Mouse (Mus musculus): ENCODE results near the gene Igf2r. TPM values are rescaled to one million over a fixed set of nuclear protein-coding genes. Genes with fewer than 3 reads are reported as not detected.
A peak's percentile ranks its signal among the peaks of the same experiment; 100 is the strongest.

Gene Igf2r
- total RNA-seq, 2 experiments from 2014 or later: 26.9 to 27.0 TPM

- DNase-seq (ENCODE audit: low spot score in 2 of 2): no peak
Observed at GRCm38 (mm10) chr17:12721118-12721886, 48.2 kb downstream of the Igf2r start.

GRCm38 (mm10) chr17:12718251-12718650 lies 51.2 kb downstream of the Igf2r start:
- DNase-seq (ENCODE audit: low spot score in 2 of 2): no peak

- DNase-seq (ENCODE audit: low spot score in 2 of 2): no peak
Observed at GRCm38 (mm10) chr17:12717445-12717844, 52.0 kb downstream of the Igf2r start.

DNA sequence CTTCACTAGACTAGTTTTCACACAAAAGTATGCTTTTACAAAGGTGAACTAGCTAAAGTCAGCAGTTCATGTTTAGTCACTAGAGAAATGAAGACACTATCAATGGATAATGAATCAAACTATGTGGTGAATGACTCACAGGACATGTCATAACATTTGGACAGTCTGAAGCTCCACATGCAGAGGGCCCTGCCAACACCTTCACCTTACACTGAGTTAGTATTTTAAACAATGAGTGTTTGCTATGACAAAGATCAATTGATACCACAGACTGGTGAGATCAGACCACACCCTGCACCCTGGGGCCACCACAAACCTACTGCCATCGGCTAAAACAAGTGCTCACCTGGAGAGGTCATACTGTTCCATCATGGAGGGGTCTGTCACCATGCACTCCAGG lies 54.4 kb downstream of the Igf2r start:
- DNase-seq (ENCODE audit: low spot score in 2 of 2): no peak

- no peak for DNase-seq (ENCODE audit: low spot score in 2 of 2)
Observed at GRCm38 (mm10) chr17:12714080-12714561, 55.3 kb downstream of the Igf2r start.

DNA sequence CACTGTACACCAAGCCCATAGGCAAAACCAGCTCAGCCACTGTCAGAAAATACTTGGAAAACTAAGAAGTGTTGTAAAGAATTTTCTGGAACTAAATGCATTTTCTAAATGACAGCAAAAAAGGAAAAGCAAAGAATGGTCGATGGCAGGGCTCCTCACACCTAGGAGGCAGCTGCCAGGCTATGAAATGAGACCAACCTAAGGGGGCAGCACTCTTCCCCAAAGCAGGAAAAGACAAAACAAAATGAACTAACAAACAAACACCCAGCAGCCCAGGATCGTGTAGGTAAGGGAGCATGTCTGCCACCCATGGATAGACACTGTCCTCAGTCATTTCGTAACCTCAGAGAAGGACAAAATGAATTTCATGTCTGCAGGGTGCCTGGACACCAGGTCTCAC lies 56.5 kb downstream of the Igf2r start:
- no peak for DNase-seq (ENCODE audit: low spot score in 2 of 2)

- DNase-seq (ENCODE audit: low spot score in 2 of 2): no peak
Observed at GRCm38 (mm10) chr17:12712191-12712590, 57.3 kb downstream of the Igf2r start.

DNA sequence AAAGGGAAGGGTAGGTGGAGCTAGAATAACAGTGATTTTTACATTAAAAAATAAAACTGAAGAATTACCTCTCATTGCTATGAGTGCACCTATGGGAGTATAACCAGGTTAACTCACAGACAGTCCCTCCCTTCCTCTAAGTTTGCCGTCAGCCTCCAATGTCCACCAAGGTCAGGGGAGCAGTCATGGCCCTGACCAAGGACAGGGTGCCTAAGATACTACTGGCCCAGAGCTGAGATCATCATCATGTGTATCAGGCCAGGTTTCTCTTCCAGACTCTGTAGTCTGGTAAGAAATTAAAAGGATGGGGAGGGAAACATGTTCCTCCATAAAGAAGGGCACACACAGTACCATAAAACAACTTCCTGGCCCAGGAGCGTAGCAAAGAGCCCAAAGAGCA lies 58.5 kb downstream of the Igf2r start:
- no peak for DNase-seq (ENCODE audit: low spot score in 2 of 2)

GRCm38 (mm10) chr17:12710050-12710780 lies 59.2 kb downstream of the Igf2r start:
- DNase-seq (ENCODE audit: low spot score in 2 of 2): peak; percentile 43 to 67

DNA sequence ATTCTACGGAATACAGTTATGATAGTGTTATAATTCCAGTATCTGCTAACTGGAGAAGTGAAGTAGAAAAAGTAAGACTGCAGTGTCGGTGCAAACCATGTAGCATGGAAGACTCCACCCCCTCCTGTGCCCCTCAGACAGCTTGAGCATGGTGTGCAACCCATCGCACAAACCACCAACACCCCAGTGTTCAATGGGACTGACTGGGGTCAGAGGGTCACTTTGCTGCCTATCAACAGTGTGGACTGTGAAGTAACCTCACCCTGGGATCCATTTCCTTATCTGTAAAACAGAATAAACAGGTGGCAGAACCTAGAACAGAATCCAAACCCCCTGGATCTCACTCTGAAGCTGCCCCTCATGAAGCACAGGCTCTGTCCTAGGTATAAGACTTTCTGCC lies 61.1 kb downstream of the Igf2r start:
- no peak for DNase-seq (ENCODE audit: low spot score in 2 of 2)

DNA sequence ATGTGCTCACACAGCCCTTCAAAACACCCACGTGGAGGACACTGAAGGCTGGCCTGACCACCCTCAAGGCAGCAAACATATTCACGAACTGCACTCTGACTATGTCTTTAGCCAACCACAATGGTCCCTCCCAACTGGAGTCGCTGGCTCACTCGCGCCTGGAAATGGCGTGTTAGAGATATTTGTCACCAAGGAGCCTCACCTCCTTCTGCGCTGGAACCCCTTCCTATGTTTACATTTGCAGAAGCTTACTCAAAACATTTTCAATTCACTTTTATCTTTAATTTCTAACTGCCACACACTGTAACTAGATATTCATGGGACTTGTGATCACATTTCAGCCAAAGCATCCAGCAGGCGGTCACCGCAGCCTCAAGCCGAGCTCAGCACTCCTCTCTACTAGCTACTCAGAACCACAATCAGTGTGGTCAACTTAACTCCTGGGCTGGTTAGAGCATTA lies 62.8 kb downstream of the Igf2r start:
- DNase-seq (ENCODE audit: low spot score in 2 of 2): no peak

GRCm38 (mm10) chr17:12702901-12703300 lies 66.6 kb downstream of the Igf2r start:
- no peak for DNase-seq (ENCODE audit: low spot score in 2 of 2)

DNA sequence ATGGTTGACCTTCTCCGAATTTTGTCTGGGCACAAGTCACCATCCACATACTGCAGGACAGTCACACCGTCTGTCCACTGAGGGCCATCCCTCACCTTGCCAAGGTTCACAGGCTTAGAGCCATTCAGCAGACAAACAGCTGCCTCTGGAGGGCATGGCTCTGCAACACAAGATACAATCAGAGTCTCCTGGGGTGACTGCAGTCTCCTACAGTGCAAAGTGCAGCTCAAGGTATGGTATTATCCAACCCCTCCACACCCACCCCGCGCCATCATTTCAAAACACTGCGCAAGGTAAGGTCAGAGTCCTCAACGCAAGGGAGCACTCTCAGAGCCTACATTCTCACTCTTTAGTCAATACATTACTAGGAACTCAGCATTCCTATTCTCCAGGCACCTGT lies 69.1 kb downstream of the Igf2r start:
- no peak for DNase-seq (ENCODE audit: low spot score in 2 of 2)

- no peak for DNase-seq (ENCODE audit: low spot score in 2 of 2)
Observed at GRCm38 (mm10) chr17:12691899-12692298, 77.6 kb downstream of the Igf2r start.

- DNase-seq (ENCODE audit: low spot score in 2 of 2): peak in 1 of 2 experiments; percentile 23
Observed at GRCm38 (mm10) chr17:12689537-12689936, 79.9 kb downstream of the Igf2r start.

GRCm38 (mm10) chr17:12688427-12689110 lies 80.9 kb downstream of the Igf2r start:
- no peak for DNase-seq (ENCODE audit: low spot score in 2 of 2)

DNA sequence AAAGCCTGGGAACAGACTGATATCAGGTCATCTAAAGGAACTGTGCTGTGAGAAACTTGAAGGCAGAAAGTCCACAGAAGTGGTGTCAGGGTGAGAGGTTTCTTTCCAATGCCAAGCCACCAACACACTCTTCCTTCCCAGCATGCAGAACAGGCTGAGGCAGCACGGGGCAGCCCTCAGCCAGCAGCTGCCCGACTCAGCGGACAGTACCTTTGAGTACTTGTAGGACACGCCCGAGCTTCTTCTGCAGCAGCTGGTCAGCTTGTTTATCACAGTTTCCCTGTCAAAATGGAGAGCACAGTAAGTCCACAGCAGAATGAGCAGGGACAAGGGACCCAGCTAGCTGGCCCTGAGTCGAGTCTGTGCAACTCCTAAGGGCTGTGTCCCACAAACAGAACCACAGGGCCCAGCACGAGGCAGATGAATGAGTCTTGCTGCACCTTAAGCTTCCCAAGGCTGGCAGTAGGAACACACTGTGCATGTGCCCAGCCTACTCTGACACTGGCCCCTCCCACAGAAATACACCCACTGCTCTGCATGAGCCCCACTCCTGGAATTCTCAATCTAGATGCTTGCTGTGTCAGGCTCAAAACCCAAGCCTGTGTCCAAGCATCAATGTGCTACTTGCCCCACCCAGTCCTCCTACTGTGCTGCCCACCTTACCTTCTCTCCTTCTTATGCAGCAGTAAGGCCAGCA lies 84.4 kb downstream of the Igf2r start:
- DNase-seq (ENCODE audit: low spot score in 2 of 2): peak in 1 of 2 experiments; percentile 8

DNA sequence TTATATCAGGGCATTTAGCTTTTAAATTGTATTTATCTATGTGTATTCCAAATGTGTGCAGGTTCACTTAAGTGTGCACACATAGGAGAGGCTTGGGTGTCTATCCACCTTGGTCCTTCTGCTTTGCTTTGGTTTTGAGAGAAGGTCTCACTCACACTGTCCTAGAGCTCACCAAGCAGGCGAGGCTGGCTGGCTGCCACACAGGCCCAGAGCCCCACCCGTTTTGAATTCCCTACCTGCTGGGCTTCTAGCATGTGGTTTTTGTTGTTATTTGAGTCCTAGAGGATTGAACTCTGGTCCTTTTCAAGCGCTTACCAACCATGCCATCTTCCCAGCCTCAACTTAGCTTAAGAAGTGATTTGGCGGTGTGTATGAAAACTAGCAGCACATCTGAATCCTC lies 85.1 kb downstream of the Igf2r start:
- no peak for DNase-seq (ENCODE audit: low spot score in 2 of 2)

- no peak for DNase-seq (ENCODE audit: low spot score in 2 of 2)
Observed at GRCm38 (mm10) chr17:12683582-12683981, 85.9 kb downstream of the Igf2r start.

DNA sequence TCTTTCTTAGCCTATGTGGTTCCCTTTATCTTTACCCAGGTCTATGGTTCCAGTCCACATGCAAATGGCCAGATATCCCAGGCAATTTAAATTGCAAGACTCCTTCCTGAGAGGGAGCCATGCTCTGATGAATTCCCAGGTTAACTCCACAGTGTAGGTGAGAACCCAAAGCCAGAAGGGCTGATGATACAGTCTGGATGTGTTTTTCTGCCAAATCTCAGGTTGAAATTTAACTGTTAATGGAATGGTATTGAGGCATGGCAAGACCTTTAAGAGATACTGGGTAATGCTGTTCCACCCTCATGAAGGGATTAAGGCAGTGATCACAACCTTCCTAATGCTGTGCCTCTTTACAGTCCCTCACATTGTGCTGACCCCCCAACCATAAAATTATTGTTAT lies 91.2 kb downstream of the Igf2r start:
- DNase-seq (ENCODE audit: low spot score in 2 of 2): no peak

DNA sequence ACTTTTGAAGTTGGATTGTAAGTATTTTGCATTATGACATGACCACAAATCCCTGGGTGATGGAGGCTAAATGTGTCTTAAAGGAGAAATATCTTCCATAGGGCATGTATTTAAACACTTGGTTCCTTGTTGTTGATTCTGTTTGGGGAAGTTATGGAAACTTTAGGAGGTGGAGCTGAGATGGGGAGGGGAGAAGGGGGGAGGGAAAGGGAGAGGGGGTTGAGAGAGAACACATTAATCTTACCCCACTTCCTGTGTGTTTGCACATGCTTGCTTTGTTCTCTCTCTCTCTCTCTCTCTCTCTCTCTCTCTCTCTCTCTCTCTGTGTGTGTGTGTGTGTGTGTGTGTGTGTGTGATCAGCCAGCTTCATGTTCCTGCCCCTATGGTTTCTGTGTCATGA lies 92.3 kb downstream of the Igf2r start:
- DNase-seq (ENCODE audit: low spot score in 2 of 2): no peak
